Mouse (Mus musculus) testis, adult 2 months (tissue): Measurements from ENCODE around the gene E030018B13Rik.

ENCODE experiments used
- CTCF ChIP-seq: fragments of 200-500 bp; IDR thresholded peaks from 2 replicates; pipeline ENCODE4 v1.5.1; 2012; ENCODE audit warnings: low read depth, mild to moderate bottlenecking, inconsistent platforms, low read length, moderate library complexity; ENCODE audit not compliant: control insufficient read depth, insufficient read depth, insufficient replicate concordance
- POLR2A ChIP-seq: fragments of 200-500 bp; IDR thresholded peaks from 2 replicates; pipeline ENCODE4 v1.6.1; 2012; ENCODE audit warnings: low read depth, mild to moderate bottlenecking, inconsistent platforms, low read length, moderate library complexity; ENCODE audit not compliant: control insufficient read depth

GRCm38 (mm10) chr7:63935809-63936187 is 19.1 kb downstream of the E030018B13Rik start:
- TF ChIP-seq POLR2A (no peak), CTCF (no peak)
